Mouse (Mus musculus): ENCODE results near the gene Nfkbib.

GRCm38 (mm10) chr7:28806869-28807268 lies 39.6 kb upstream of the Nfkbib start:
- TF ChIP-seq CTCF (conservative IDR thresholded peaks at IDR 0.05 in 1 of 2, IDR thresholded peaks at IDR 0.05 in 1 of 2; ENCODE audit: low read depth in 2 of 2, low read length in 2 of 2) (peak in 1 of 2 experiments; percentile 57; a peak in 2 of 4 replicates), RCOR1 (conservative IDR thresholded peaks at IDR 0.05; ENCODE audit: low read depth, low read length) (no peak), POLR2A (IDR thresholded peaks at IDR 0.05; ENCODE audit: low read depth, low read length) (no peak)
